Mouse (Mus musculus) embryonic facial prominence, embryonic 13.5 days (tissue): ENCODE measurements around the gene Astn1. TPM values are rescaled to one million over a fixed set of nuclear protein-coding genes. Genes with fewer than 3 reads are reported as not detected.

Experiments
- ATAC-seq: fragments of 200-750 bp; cut with Nextera tagmentation; 2 replicates; pipeline ENCODE4 v1.8.0; 2017; ENCODE audit warnings: low read depth; ENCODE audit not compliant: insufficient number of reproducible peaks, insufficient read depth, low FRiP score, low TSS enrichment
- H3K27ac ChIP-seq: fragments of 300-500 bp; sonication (generic); 2 replicates; pipeline ENCODE4 v1.5.1; 2015; ENCODE audit warnings: moderate library complexity, mild to moderate bottlenecking, inconsistent platforms
- H3K27me3 ChIP-seq: fragments of 300-500 bp; sonication (generic); 2 replicates; pipeline ENCODE4 v1.6.1; 2015; ENCODE audit warnings: mild to moderate bottlenecking, inconsistent platforms
- H3K36me3 ChIP-seq: fragments of 300-500 bp; sonication (generic); 2 replicates; pipeline ENCODE4 v1.6.1; 2015; ENCODE audit warnings: mild to moderate bottlenecking, inconsistent platforms
- H3K4me1 ChIP-seq: fragments of 300-500 bp; sonication (generic); 2 replicates; pipeline ENCODE4 v1.6.1; 2015; ENCODE audit warnings: inconsistent platforms
- H3K4me2 ChIP-seq: fragments of 300-500 bp; sonication (generic); 2 replicates; pipeline ENCODE4 v1.6.1; 2015; ENCODE audit warnings: moderate library complexity, mild to moderate bottlenecking, inconsistent platforms
- H3K4me3 ChIP-seq: fragments of 300-500 bp; sonication (generic); 2 replicates; pipeline ENCODE4 v1.5.1; 2015; ENCODE audit warnings: mild to moderate bottlenecking, inconsistent platforms
- H3K9ac ChIP-seq: fragments of 300-500 bp; sonication (generic); 2 replicates; pipeline ENCODE4 v1.6.1; 2015; ENCODE audit warnings: mild to moderate bottlenecking, inconsistent platforms
- H3K9me3 ChIP-seq: fragments of 300-500 bp; sonication (generic); 2 replicates; pipeline ENCODE4 v1.6.1; 2016; ENCODE audit warnings: inconsistent platforms
- WGBS: fragments of 180-500 bp; shearing (Covaris S2); methylation state at CpG from one replicate; pipeline ENCODE4 v1.1.7; 2015; ENCODE audit warnings: mixed read lengths; 5-methylcytosine and 5-hydroxymethylcytosine counted together
- polyA plus RNA-seq: library from polyadenylated mRNA; unstranded; fragments of >200 nt; fragmentation: Nextera tagmentation; extraction: Ambion mirVana; gene quantifications from 2 replicates; pipeline ENCODE4 v1.2.1, GENCODE M21; 2015

Astn1 gene
- polyA plus RNA-seq, 1 experiment from 2014 or later = 5.6 TPM

DNA sequence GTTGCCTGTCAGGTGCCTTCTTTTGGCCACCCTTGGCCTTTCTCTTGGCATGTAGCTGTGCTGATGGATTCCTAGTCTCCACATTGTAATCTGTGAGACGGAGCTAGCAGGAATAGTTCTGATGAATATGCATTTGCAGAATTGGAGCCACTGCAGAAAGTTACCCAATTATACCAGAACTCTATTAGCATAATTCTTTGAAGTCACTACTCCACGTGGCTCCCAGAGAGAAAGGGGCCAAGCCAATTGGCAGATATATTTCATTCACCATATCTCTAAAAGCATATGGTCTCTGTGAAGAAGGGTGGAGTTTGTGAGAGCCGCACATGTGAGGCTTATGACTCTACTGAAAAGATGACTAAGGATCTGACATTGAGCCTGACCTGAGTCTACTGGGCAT is 226.8 kb downstream of the Astn1 start:
- Histone ChIP-seq H3K4me3 (no peak overlapping the region), H3K9ac (no peak overlapping the region), H3K9me3 (no peaks in the 10 kb centered on the region), H3K36me3 (no peaks in the 10 kb centered on the region), H3K4me2 (no peak overlapping the region), H3K27me3 (no peaks in the 10 kb centered on the region), H3K27ac (no peak overlapping the region), H3K4me1 (no peaks in the 10 kb centered on the region)
- WGBS = 68% methylated on average over 3 of the region's 3 CpGs
- no peak for ATAC-seq

- Histone ChIP-seq H3K4me2 (no peak overlapping the region), H3K4me3 (no peak overlapping the region), H3K27ac (no peak overlapping the region), H3K4me1 (no peaks in the 10 kb centered on the region), H3K9me3 (no peaks in the 10 kb centered on the region), H3K9ac (no peak overlapping the region), H3K27me3 (no peaks in the 10 kb centered on the region), H3K36me3 (no peaks in the 10 kb centered on the region)
- WGBS = 34% methylated on average over 16 of the region's 16 CpGs
- ATAC-seq = no peak; the same call in 1 of the 2 replicates
These were observed 234.8 kb downstream of the Astn1 start for GRCm38 (mm10) chr1:158596726-158597448.

DNA sequence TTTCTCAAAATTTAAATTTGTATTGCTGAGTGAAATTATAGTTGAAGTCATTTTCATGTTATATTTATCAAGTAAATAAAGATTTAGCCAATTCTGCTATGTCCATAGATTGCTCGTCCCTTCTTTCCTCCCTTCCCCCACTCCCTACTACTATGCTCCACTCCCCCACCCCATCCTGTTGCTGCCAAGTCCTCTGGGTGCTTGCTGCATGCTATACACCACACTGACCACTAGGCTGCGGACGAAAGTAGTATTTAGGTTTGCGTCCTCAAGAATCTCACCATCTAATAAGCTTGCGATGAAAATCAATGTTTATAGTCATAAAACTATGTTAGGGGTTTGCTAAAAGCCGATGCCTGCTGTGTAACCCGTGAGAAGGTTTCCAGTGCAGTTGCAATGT is 235.9 kb downstream of the Astn1 start:
- no peak for ATAC-seq
- Histone ChIP-seq H3K4me2 (no peak overlapping the region), H3K36me3 (no peaks in the 10 kb centered on the region), H3K4me3 (no peak overlapping the region), H3K9me3 (no peaks in the 10 kb centered on the region), H3K4me1 (no peaks in the 10 kb centered on the region), H3K9ac (no peak overlapping the region), H3K27me3 (no peaks in the 10 kb centered on the region), H3K27ac (no peak overlapping the region)
- 83% methylated on average over 7 of the region's 7 CpGs for WGBS

- Histone ChIP-seq H3K27ac (no peak overlapping the region), H3K4me3 (no peak overlapping the region), H3K27me3 (no peaks in the 10 kb centered on the region), H3K4me1 (no peaks in the 10 kb centered on the region), H3K36me3 (no peaks in the 10 kb centered on the region), H3K9me3 (no peaks in the 10 kb centered on the region), H3K4me2 (no peak overlapping the region), H3K9ac (no peak overlapping the region)
- 82% methylated on average over 2 of the region's 2 CpGs for WGBS
- no peak for ATAC-seq
These were observed 237.4 kb downstream of the Astn1 start for GRCm38 (mm10) chr1:158599435-158599834.

DNA sequence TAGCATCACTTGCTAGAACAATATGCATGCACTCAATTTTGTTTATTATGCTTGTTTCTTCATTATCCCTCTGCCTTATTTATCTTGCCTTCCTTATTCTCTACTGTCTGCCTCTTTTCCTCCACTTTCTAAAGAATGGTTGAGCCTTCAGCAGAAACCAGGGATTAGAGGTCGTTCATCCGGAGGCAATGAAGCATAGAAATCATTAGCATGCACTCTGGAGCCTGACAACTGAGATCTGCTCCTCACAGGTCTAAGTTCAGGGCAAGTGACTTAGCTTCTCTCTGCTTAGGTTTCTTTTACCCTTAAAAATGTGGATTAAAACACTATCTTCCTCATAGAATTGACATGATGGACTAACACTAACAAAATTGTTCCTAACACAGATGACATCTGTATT is 241.0 kb downstream of the Astn1 start:
- Histone ChIP-seq H3K4me2 (no peak overlapping the region), H3K27me3 (no peaks in the 10 kb centered on the region), H3K9ac (no peak overlapping the region), H3K27ac (no peak overlapping the region), H3K36me3 (no peaks in the 10 kb centered on the region), H3K9me3 (no peaks in the 10 kb centered on the region), H3K4me1 (no peaks in the 10 kb centered on the region), H3K4me3 (no peak overlapping the region)
- 54% methylated on average over 2 of the region's 2 CpGs for WGBS
- no peak for ATAC-seq

DNA sequence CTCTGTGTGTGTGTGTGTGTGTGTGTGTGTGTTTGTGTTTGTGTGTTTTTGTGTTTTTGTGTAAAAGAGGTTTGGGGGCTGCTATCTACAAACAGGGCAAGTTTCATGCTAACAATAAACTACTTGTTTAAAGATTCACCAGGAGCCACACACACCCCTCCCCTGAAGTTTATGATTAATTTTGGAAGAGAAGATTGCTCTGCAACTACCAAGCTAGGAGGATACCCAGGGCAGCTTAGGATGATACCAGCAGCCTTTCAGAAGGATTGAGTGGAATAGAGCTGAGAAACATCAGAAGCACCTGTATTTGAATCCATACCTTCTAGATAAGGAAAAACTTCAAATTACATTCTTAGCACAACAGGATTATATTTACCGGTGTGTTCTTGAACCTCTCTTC is 242.1 kb downstream of the Astn1 start:
- no peak overlapping the region for H3K9ac ChIP-seq
- H3K27ac ChIP-seq = no peak overlapping the region
- no peak overlapping the region for H3K4me2 ChIP-seq
- ATAC-seq = no peak
- H3K36me3 ChIP-seq = no peaks in the 10 kb centered on the region
- H3K9me3 ChIP-seq = no peaks in the 10 kb centered on the region
- 85% methylated on average over 1 of the region's 1 CpGs for WGBS
- H3K4me3 ChIP-seq = no peak overlapping the region
- H3K4me1 ChIP-seq = no peaks in the 10 kb centered on the region
- H3K27me3 ChIP-seq = no peaks in the 10 kb centered on the region

DNA sequence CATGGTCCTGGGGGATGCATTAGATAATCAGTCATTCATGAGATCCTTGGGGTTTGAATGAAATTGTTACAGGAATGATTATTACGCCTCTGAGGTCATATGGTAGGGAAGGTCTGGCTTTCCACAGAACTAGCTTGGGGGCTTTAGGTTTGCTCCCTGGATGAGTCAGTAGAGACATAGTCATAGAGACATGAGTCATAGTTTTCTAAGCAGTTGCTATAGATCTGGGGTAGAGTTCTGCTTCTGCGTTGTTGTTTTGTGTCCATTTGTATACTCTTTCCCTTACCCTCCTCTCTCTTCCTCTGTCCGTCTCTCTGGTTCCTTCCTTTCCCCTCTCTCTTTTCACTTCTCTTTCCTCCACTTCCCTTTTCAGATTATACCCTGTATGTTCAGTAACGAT is 243.5 kb downstream of the Astn1 start:
- Histone ChIP-seq H3K9ac (no peak overlapping the region), H3K9me3 (no peaks in the 10 kb centered on the region), H3K4me1 (no peaks in the 10 kb centered on the region), H3K27me3 (no peaks in the 10 kb centered on the region), H3K4me2 (no peak overlapping the region), H3K27ac (no peak overlapping the region), H3K4me3 (no peak overlapping the region), H3K36me3 (no peaks in the 10 kb centered on the region)
- 85% methylated on average over 4 of the region's 4 CpGs for WGBS
- ATAC-seq = no peak

- H3K9ac ChIP-seq = no peak overlapping the region
- no peaks in the 10 kb centered on the region for H3K4me1 ChIP-seq
- H3K9me3 ChIP-seq = 0 out of 2 replicates have a peak, but pooled peaks cover 4% of the 10 kb centered on the region
- ATAC-seq = no peak
- no peak overlapping the region for H3K4me2 ChIP-seq
- peaks cover 4% of the 10 kb centered on the region; the same call in 1 of the 2 replicates for H3K36me3 ChIP-seq
- H3K27me3 ChIP-seq = no peaks in the 10 kb centered on the region
- H3K4me3 ChIP-seq = no peak overlapping the region
- H3K27ac ChIP-seq = no peak overlapping the region
- 87% methylated on average over 10 of the region's 10 CpGs for WGBS
These were observed 244.3 kb downstream of the Astn1 start for GRCm38 (mm10) chr1:158606324-158606723.

GRCm38 (mm10) chr1:158607201-158607600 is 245.1 kb downstream of the Astn1 start:
- no peak overlapping the region for H3K9ac ChIP-seq
- no peak overlapping the region for H3K4me3 ChIP-seq
- 0 out of 2 replicates have a peak, but pooled peaks cover 5% of the 10 kb centered on the region for H3K9me3 ChIP-seq
- H3K4me1 ChIP-seq = no peaks in the 10 kb centered on the region
- peaks cover 4% of the 10 kb centered on the region; the same call in 1 of the 2 replicates for H3K36me3 ChIP-seq
- ATAC-seq = no peak
- no peak overlapping the region for H3K27ac ChIP-seq
- 70% methylated on average over 1 of the region's 1 CpGs for WGBS
- no peak overlapping the region for H3K4me2 ChIP-seq
- no peaks in the 10 kb centered on the region for H3K27me3 ChIP-seq

DNA sequence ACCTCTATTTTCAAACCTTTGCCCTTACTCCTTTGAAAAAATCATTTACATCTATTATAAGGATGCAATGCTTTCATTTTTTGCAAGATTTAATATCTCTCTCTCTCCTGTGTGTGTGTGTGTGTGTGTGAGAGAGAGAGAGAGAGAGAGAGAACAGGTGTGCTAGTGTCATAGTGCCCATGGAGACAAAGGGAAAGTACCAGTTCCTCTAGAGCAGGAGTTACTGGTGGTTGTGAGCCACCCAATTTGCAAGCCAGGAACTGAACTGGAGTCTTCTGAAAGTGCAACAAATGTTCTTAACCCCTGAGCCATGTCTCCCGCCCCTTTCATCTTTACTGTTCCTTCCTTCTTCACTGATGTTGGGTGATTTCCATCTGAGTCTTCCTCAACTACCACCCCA is 253.1 kb downstream of the Astn1 start:
- no peak for ATAC-seq
- no peaks in the 10 kb centered on the region for H3K27me3 ChIP-seq
- no peak overlapping the region for H3K9ac ChIP-seq
- peaks cover 4% of the 10 kb centered on the region; the same call in 1 of the 2 replicates for H3K36me3 ChIP-seq
- H3K4me2 ChIP-seq = no peak overlapping the region
- H3K9me3 ChIP-seq = 0 out of 2 replicates have a peak, but pooled peaks cover 5% of the 10 kb centered on the region
- H3K4me1 ChIP-seq = no peaks in the 10 kb centered on the region
- WGBS = 91% methylated on average over 1 of the region's 1 CpGs
- no peak overlapping the region for H3K27ac ChIP-seq
- no peak overlapping the region for H3K4me3 ChIP-seq

GRCm38 (mm10) chr1:158617943-158618342 is 255.9 kb downstream of the Astn1 start:
- ATAC-seq = no peak
- H3K27me3 ChIP-seq = no peaks in the 10 kb centered on the region
- no peaks in the 10 kb centered on the region for H3K4me1 ChIP-seq
- 54% methylated on average over 4 of the region's 4 CpGs for WGBS
- no peak overlapping the region for H3K9ac ChIP-seq
- no peaks in the 10 kb centered on the region for H3K36me3 ChIP-seq
- no peak overlapping the region for H3K27ac ChIP-seq
- no peak overlapping the region for H3K4me2 ChIP-seq
- no peak overlapping the region for H3K4me3 ChIP-seq
- H3K9me3 ChIP-seq = no peaks in the 10 kb centered on the region

GRCm38 (mm10) chr1:158632935-158633334 is 270.9 kb downstream of the Astn1 start:
- no peaks in the 10 kb centered on the region for H3K36me3 ChIP-seq
- H3K4me1 ChIP-seq = no peaks in the 10 kb centered on the region
- no peak overlapping the region for H3K4me3 ChIP-seq
- WGBS = 79% methylated on average over 4 of the region's 4 CpGs
- H3K9ac ChIP-seq = no peak overlapping the region
- no peaks in the 10 kb centered on the region for H3K27me3 ChIP-seq
- no peak overlapping the region for H3K27ac ChIP-seq
- ATAC-seq = no peak
- no peak overlapping the region for H3K4me2 ChIP-seq
- no peaks in the 10 kb centered on the region for H3K9me3 ChIP-seq
